Comparison of ENCODE assay signal across 7 mouse cellular contexts in the genomic region with DNA sequence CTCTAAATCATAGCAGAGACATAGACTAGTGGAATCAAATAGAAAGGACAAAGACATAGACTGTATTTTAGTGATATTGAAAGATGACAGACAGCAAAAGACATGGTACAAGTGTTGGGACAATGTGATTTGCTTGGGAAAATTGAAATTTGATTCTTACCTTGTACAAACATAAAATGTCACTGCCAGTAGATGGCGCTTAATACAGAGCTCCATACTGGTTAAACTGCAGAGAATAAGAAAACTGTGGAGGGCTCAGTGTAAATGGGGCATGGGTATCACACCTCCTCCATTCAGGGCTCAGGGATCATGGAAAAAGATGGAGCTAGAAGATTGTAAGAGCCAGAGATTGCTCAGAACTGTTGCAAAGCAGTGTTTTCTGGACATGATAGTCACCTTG. TPM values are rescaled to one million over a fixed set of nuclear protein-coding genes. Genes with fewer than 3 reads are reported as not detected.
DNase-seq lines count a peak whose midpoint lies in the region; ATAC-seq and TF ChIP-seq lines count a peak whose summit lies in the region.

No protein-coding gene starts in this region.

- no peak for ATAC-seq in intestine, postnatal 0 days
- ATAC-seq in intestine, embryonic 16.5 days = no peak
- peak; percentile 48; the same call in 1 of the 2 replicates for ATAC-seq in common myeloid progenitor, adult 5-6 weeks (replicated peaks; ENCODE audit: low read depth, poor library complexity, severe bottlenecking)
- ATAC-seq in megakaryocyte-erythroid progenitor cell, adult 5-6 weeks (replicated peaks; ENCODE audit: low FRiP score, low TSS enrichment, poor library complexity, severe bottlenecking) = no peak

- no peak overlapping the region for H3K4me3 ChIP-seq in intestine, postnatal 0 days (ENCODE audit: low read depth, low read length)
- H3K4me3 ChIP-seq in intestine, embryonic 16.5 days (ENCODE audit: low read length) = no peak overlapping the region

- H3K4me2 ChIP-seq in intestine, postnatal 0 days (replicated peaks; ENCODE audit: low read depth) = no peak overlapping the region
- H3K4me2 ChIP-seq in intestine, embryonic 16.5 days (ENCODE audit: low read depth, low read length) = no peak overlapping the region

- H3K27me3 ChIP-seq in intestine, postnatal 0 days (replicated peaks; ENCODE audit: control insufficient read depth, insufficient read depth, low read length) = no peaks in the 10 kb centered on the region
- no peaks in the 10 kb centered on the region for H3K27me3 ChIP-seq in intestine, embryonic 16.5 days (replicated peaks; ENCODE audit: control insufficient read depth, insufficient read depth, low read length)

- no peaks in the 10 kb centered on the region for H3K9me3 ChIP-seq in intestine, postnatal 0 days (ENCODE audit: control insufficient read depth)
- H3K9me3 ChIP-seq in intestine, embryonic 16.5 days (ENCODE audit: control insufficient read depth, low read length) = no peaks in the 10 kb centered on the region

- no peak overlapping the region for H3K27ac ChIP-seq in intestine, postnatal 0 days (ENCODE audit: low read depth, low read length)
- H3K27ac ChIP-seq in intestine, embryonic 16.5 days (ENCODE audit: low read length) = no peak overlapping the region

- peak; percentile 60 for TF ChIP-seq CTCF in intestine, postnatal 0 days (IDR thresholded peaks at IDR 0.05; ENCODE audit: low read depth)

- H3K9ac ChIP-seq in intestine, postnatal 0 days (ENCODE audit: low read depth, low read length) = no peak overlapping the region
- no peak overlapping the region for H3K9ac ChIP-seq in intestine, embryonic 16.5 days (ENCODE audit: low read depth, low read length)

- DNase-seq in thymus, postnatal 0 days (ENCODE audit: low spot score) = peak; percentile 58
- DNase-seq in thymus, adult 18-20 months = no peak
- DNase-seq in yolk sac, embryonic 10.5 days (ENCODE audit: low spot score) = no peak

- no peaks in the 10 kb centered on the region for H3K36me3 ChIP-seq in intestine, postnatal 0 days (ENCODE audit: control insufficient read depth, insufficient read depth)
- no peaks in the 10 kb centered on the region for H3K36me3 ChIP-seq in intestine, embryonic 16.5 days (ENCODE audit: control insufficient read depth, insufficient read depth, low read length)

- H3K4me1 ChIP-seq in intestine, postnatal 0 days (replicated peaks; ENCODE audit: control insufficient read depth, insufficient read depth, low read length) = no peaks in the 10 kb centered on the region
- no peaks in the 10 kb centered on the region for H3K4me1 ChIP-seq in intestine, embryonic 16.5 days (ENCODE audit: control insufficient read depth, insufficient read depth, low read length)

- whole genome bisulfite sequencing in intestine, postnatal 0 days = 6% methylated on average over 1 of the region's 1 CpGs
- WGBS in intestine, embryonic 16.5 days = 8% methylated on average over 1 of the region's 1 CpGs

RNA-seq across cellular contexts. Expression of gene Sgip1, which starts 21.6 kb away (rescaled TPM):
- 5.7 and 6.1 TPM in 2 replicates for polyA plus RNA-seq in intestine, postnatal 0 days (2015; fragmentation: Nextera tagmentation; extraction: Ambion mirVana)
- polyA plus RNA-seq in intestine, embryonic 16.5 days (2015; fragmentation: Nextera tagmentation; extraction: Ambion mirVana) = 8.3 and 8.8 TPM in 2 replicates
- polyA plus RNA-seq in thymus, postnatal 0 days (2015; fragmentation: Nextera tagmentation; extraction: Ambion mirVana) = 2.7 and 3.2 TPM in 2 replicates
- 1.0 and 1.5 TPM in 2 replicates for total RNA-seq in common myeloid progenitor, adult 5-6 weeks (2017)
- total RNA-seq in megakaryocyte-erythroid progenitor cell, adult 5-6 weeks (2014; fragmentation: Nextera tagmentation) = not detected in 2 replicates
- 0.19 and 0.23 TPM in 2 replicates for total RNA-seq in megakaryocyte-erythroid progenitor cell, adult 5-6 weeks (2017)
